Mouse (Mus musculus): Measurements from ENCODE around the gene Fcgr3.
"Not testable (repeated sequence)": the region's sequence is repeated elsewhere in the genome, so short reads cannot be mapped to it uniquely, and the experiment has no call there.

The Fcgr3 gene

GRCm38 (mm10) chr1:171085718-171086117, 21.0 kb upstream of the Fcgr3 start:
- peak in 1 of 2 experiments; percentile 43 for DNase-seq

GRCm38 (mm10) chr1:171081512-171082231, 16.9 kb upstream of the Fcgr3 start:
- not testable (repeated sequence) for DNase-seq

- not testable (repeated sequence) for DNase-seq
Measured at GRCm38 (mm10) chr1:171079825-171080224, 15.1 kb upstream of the Fcgr3 start.

GRCm38 (mm10) chr1:171079345-171079744, 14.6 kb upstream of the Fcgr3 start:
- not testable (repeated sequence) for DNase-seq

GRCm38 (mm10) chr1:171078419-171078818, 13.7 kb upstream of the Fcgr3 start:
- not testable (repeated sequence) for DNase-seq

- peak in 1 of 2 experiments; percentile 71 for DNase-seq
Measured at GRCm38 (mm10) chr1:171077955-171078354, 13.2 kb upstream of the Fcgr3 start.

- DNase-seq: not testable (repeated sequence)
Measured at GRCm38 (mm10) chr1:171077192-171077591, 12.5 kb upstream of the Fcgr3 start.

GRCm38 (mm10) chr1:171076176-171076575, 11.4 kb upstream of the Fcgr3 start:
- DNase-seq: not testable (repeated sequence)

GRCm38 (mm10) chr1:171074283-171074682, 9.5 kb upstream of the Fcgr3 start:
- DNase-seq: not testable (repeated sequence)

- DNase-seq: not testable (repeated sequence)
Measured at GRCm38 (mm10) chr1:171072217-171072616, 7.5 kb upstream of the Fcgr3 start.

- DNase-seq: not testable (repeated sequence)
Measured at GRCm38 (mm10) chr1:171071726-171072125, 7.0 kb upstream of the Fcgr3 start.

- DNase-seq: not testable (repeated sequence)
Measured at GRCm38 (mm10) chr1:171070879-171071278, 6.1 kb upstream of the Fcgr3 start.

GRCm38 (mm10) chr1:171069508-171069907, 4.8 kb upstream of the Fcgr3 start:
- DNase-seq: not testable (repeated sequence)

GRCm38 (mm10) chr1:171067928-171068327, 3.2 kb upstream of the Fcgr3 start:
- DNase-seq: not testable (repeated sequence)

GRCm38 (mm10) chr1:171066583-171066982, 1.8 kb upstream of the Fcgr3 start:
- DNase-seq: not testable (repeated sequence)

- peak in 1 of 2 experiments; percentile 52 for DNase-seq
Measured at GRCm38 (mm10) chr1:171065768-171066167, 1.0 kb upstream of the Fcgr3 start.

GRCm38 (mm10) chr1:171065243-171065587, 480 bp upstream of the Fcgr3 start:
- DNase-seq: peak; percentile 27 to 37

GRCm38 (mm10) chr1:171063569-171064490, 905 bp downstream of the Fcgr3 start:
- DNase-seq: peak; percentile 18 to 61

GRCm38 (mm10) chr1:171061566-171061965, 3.2 kb downstream of the Fcgr3 start:
- no peak for DNase-seq

- peak in 1 of 2 experiments; percentile 3 for DNase-seq
Measured at GRCm38 (mm10) chr1:171060392-171060791, 4.3 kb downstream of the Fcgr3 start.

GRCm38 (mm10) chr1:171059203-171059602, 5.5 kb downstream of the Fcgr3 start:
- DNase-seq: peak in 1 of 2 experiments; percentile 2

- DNase-seq: peak in 1 of 2 experiments; percentile 2
Measured at GRCm38 (mm10) chr1:171057253-171057652, 7.5 kb downstream of the Fcgr3 start.

- peak in 1 of 2 experiments; percentile 16 for DNase-seq
Measured at GRCm38 (mm10) chr1:171053305-171053704, 11.4 kb downstream of the Fcgr3 start.
